Mouse (Mus musculus): ENCODE measurements at regions not wholly inside any gene's neighbourhood (a gene's known extent, or its start where the extent isn't known, plus 50 kb on each side); places are given as distances from the start of the nearest gene placed in this dataset.

- TF ChIP-seq CTCF (IDR thresholded peaks at IDR 0.05; ENCODE audit: control insufficient read depth, insufficient read depth, insufficient read length) (no peak), MAX (IDR thresholded peaks at IDR 0.05) (no peak), USF1 (IDR thresholded peaks at IDR 0.05; ENCODE audit: low read depth) (no peak)
Measured at GRCm38 (mm10) chr19:14197864-14198263, 284.5 kb downstream of the Olfr1505 start.
